Mouse (Mus musculus) myocyte (in vitro differentiated cells): ENCODE results near the gene Hmcn2. TPM values are rescaled to one million over a fixed set of nuclear protein-coding genes. Genes with fewer than 3 reads are reported as not detected.

Experiments used
- H3K27me3 ChIP-seq: one replicate; pipeline ENCODE4 v1.6.1; 2011; ENCODE audit not compliant: control insufficient read depth, insufficient read depth, insufficient read length
- H3K36me3 ChIP-seq: one replicate; pipeline ENCODE4 v1.6.1; 2011; ENCODE audit not compliant: control insufficient read depth, insufficient read depth
- H3K4me2 ChIP-seq: one replicate; pipeline ENCODE4 v1.6.1; 2011; ENCODE audit warnings: low read depth, control low read depth
- H3K4me3 ChIP-seq: one replicate; pipeline ENCODE4 v1.5.1; 2011; ENCODE audit warnings: mild to moderate bottlenecking, control low read depth, moderate library complexity
- H3K79me2 ChIP-seq: one replicate; pipeline ENCODE4 v1.6.1; 2011; ENCODE audit not compliant: control insufficient read depth, insufficient read depth
- H3ac ChIP-seq: one replicate; pipeline ENCODE4 v1.6.1; 2011; ENCODE audit not compliant: control insufficient read depth, insufficient read length
- CEBPB ChIP-seq: IDR thresholded peaks from 2 replicates; pipeline ENCODE4 v1.6.1; 2011; ENCODE audit warnings: mild to moderate bottlenecking, moderate library complexity; ENCODE audit not compliant: poor library complexity, insufficient read depth, severe bottlenecking
- E2F4 ChIP-seq: IDR thresholded peaks from one replicate; pipeline ENCODE4 v1.6.1; 2011; ENCODE audit warnings: mild to moderate bottlenecking, control low read depth, moderate library complexity; ENCODE audit not compliant: insufficient read depth
- MAX ChIP-seq: IDR thresholded peaks from one replicate; pipeline ENCODE4 v1.6.1; 2011; ENCODE audit warnings: low read depth, mild to moderate bottlenecking, control low read depth
- MYOD1 ChIP-seq, 3 experiments: IDR thresholded peaks; one replicate each; pipeline ENCODE4 v1.6.1; 2011; ENCODE audit warnings: control low read depth in 2 of 3, low read depth in 2 of 3, mild to moderate bottlenecking in 2 of 3, moderate library complexity in 1 of 3; ENCODE audit not compliant: insufficient read length in 2 of 3, control insufficient read depth in 1 of 3
- MYOG ChIP-seq, 3 experiments: IDR thresholded peaks; one replicate each; pipeline ENCODE4 v1.6.1; 2011; ENCODE audit warnings: control low read depth in 2 of 3, low read depth in 2 of 3, mild to moderate bottlenecking in 2 of 3; ENCODE audit not compliant: insufficient read length in 2 of 3, control insufficient read depth in 1 of 3, insufficient read depth in 1 of 3
- POLR2A ChIP-seq: IDR thresholded peaks from one replicate; pipeline ENCODE4 v1.6.1; 2011; ENCODE audit warnings: low read depth, mild to moderate bottlenecking, control low read depth, moderate library complexity; ENCODE audit not compliant: insufficient read length
- POLR2AphosphoS2 ChIP-seq: IDR thresholded peaks from one replicate; pipeline ENCODE4 v1.6.1; 2011; ENCODE audit warnings: low read depth, control low read depth; ENCODE audit not compliant: insufficient read length
- REST ChIP-seq: IDR thresholded peaks from one replicate; pipeline ENCODE4 v1.6.1; 2011; ENCODE audit warnings: mild to moderate bottlenecking, control low read depth, moderate library complexity; ENCODE audit not compliant: insufficient read depth, insufficient read length
- SRF ChIP-seq: IDR thresholded peaks from one replicate; pipeline ENCODE4 v1.6.1; 2011; ENCODE audit warnings: low read depth; ENCODE audit not compliant: control insufficient read depth, insufficient read length
- TCF12 ChIP-seq: IDR thresholded peaks from one replicate; pipeline ENCODE4 v1.6.1; 2011; ENCODE audit warnings: mild to moderate bottlenecking, control low read depth; ENCODE audit not compliant: poor library complexity, insufficient read depth, severe bottlenecking
- TCF3 ChIP-seq: IDR thresholded peaks from one replicate; pipeline ENCODE4 v1.6.1; 2011; ENCODE audit warnings: low read depth, control low read depth; ENCODE audit not compliant: insufficient read length
- USF1 ChIP-seq: IDR thresholded peaks from one replicate; pipeline ENCODE4 v1.6.1; 2011; ENCODE audit warnings: low read depth, mild to moderate bottlenecking, control low read depth, moderate library complexity
- polyA plus RNA-seq: library from polyadenylated mRNA; unstranded; fragments of >200 nt; fragmentation: generic; extraction: Trizol; gene quantifications from one replicate; pipeline ENCODE4 v1.2.1, GENCODE M21; 2012; ENCODE audit warnings: missing spikeins

Hmcn2 gene
- polyA plus RNA-seq, 1 experiment = 2.6 TPM

DNA sequence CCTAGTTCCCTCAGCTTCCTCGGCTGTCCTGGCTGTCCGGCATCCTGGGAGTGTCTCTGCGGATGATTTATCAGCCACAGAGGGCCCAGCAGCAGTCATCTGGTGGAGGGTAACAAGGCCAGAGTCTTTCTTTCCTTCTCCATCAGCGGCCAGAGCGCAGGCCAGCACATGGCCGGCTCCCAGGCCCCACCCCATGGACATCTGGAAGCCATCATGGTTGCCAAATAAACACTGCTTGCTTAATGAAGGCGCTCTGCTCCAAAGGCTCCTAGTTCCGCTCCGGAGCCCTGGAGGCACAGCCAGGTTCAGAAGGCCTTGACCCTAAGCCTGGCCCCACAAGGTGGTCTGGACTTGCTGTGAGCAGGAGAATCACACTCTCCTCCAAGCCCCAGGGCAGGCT, 25.6 kb downstream of the Hmcn2 start:
- no peaks in the 10 kb centered on the region for H3K36me3 ChIP-seq
- no peak overlapping the region for H3ac ChIP-seq
- no peak overlapping the region for H3K4me2 ChIP-seq
- no peak for TF ChIP-seq MAX
- TF ChIP-seq SRF = no peak
- no peak for TF ChIP-seq TCF12
- TF ChIP-seq MYOD1 (IDR thresholded peaks at IDR 0.05; ENCODE audit: control insufficient read depth in 1 of 3, insufficient read length in 2 of 3, low read depth in 2 of 3) = no peak
- no peak for TF ChIP-seq USF1
- TF ChIP-seq CEBPB = no peak
- no peak for TF ChIP-seq REST
- no peak for TF ChIP-seq POLR2A
- no peak for TF ChIP-seq POLR2AphosphoS2
- no peak for TF ChIP-seq MYOG (IDR thresholded peaks at IDR 0.05; ENCODE audit: control insufficient read depth in 1 of 3, insufficient read depth in 1 of 3, insufficient read length in 2 of 3, low read depth in 2 of 3)
- no peak overlapping the region for H3K4me3 ChIP-seq
- H3K27me3 ChIP-seq = peaks cover 64% of the 10 kb centered on the region
- H3K79me2 ChIP-seq = no peaks in the 10 kb centered on the region

DNA sequence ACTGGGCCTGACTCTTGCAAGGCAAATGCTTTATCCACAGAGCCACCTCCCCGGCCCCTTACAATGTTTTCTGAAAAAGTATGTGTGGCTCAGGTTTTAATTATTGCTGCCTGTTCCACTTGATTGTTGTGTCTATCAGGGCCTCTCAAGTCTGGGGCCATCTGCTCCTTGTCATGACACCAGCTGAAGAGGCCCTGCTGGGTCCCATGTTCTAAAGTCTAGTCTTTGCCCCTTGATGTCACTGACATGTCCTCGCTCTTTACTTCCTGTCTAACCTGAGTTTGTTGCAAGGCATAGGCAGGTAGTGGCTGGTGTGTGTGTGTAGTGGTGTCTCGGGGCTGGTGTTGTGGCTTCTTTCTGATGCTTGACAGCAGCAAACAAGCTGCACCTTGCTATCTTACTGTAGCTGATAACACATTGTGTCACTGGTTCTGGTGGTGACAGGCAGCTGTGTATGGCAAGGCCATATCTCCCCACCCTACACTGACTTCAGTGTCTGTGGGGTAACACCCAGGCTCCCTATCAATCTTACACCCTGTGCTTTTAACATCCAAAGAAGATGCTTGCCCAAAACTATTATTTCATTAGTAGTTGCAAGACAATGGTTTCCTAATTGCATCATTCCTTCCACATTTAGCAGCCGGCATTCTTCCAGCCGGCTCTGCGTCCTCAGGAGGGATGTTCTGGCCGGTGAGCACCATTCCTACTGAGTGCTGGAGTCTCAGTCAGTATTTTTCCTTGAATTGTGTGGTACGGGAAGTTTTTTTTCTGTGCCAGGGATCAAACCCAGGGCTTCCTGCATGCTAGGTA, 27.7 kb downstream of the Hmcn2 start:
- no peak overlapping the region for H3ac ChIP-seq
- no peaks in the 10 kb centered on the region for H3K79me2 ChIP-seq
- no peaks in the 10 kb centered on the region for H3K36me3 ChIP-seq
- TF ChIP-seq TCF3 (no peak), MYOD1 (IDR thresholded peaks at IDR 0.05; ENCODE audit: control insufficient read depth in 1 of 3, insufficient read length in 2 of 3, low read depth in 2 of 3) (no peak), MAX (no peak), E2F4 (no peak), USF1 (no peak), SRF (no peak), CEBPB (no peak), REST (no peak), POLR2A (no peak), TCF12 (no peak), MYOG (IDR thresholded peaks at IDR 0.05; ENCODE audit: control insufficient read depth in 1 of 3, insufficient read depth in 1 of 3, insufficient read length in 2 of 3, low read depth in 2 of 3) (no peak), POLR2AphosphoS2 (no peak)
- no peak overlapping the region for H3K4me2 ChIP-seq
- H3K27me3 ChIP-seq = peaks cover 47% of the 10 kb centered on the region
- no peak overlapping the region for H3K4me3 ChIP-seq

DNA sequence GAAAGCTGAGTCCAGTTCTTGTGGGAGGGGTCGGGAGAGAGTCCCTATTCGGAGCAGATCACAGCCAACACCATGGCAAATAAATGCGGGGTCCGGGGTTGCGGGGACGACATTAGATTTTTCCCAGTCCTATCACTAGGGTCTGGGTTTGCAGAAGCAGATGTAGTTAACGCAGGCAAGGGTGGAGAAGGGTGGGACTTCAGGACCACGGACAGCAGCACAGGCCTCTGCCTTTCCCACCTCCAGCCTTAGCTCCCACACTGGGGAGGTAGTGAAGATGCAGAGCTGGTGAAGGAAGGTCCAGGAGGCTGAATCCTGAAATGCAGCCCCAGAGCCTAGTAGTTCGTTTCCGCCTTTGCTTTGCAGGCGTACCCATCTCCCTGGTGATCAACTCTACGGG, 31.9 kb downstream of the Hmcn2 start:
- Histone ChIP-seq H3K4me2 (no peak overlapping the region), H3K4me3 (no peak overlapping the region), H3K27me3 (peaks cover 30% of the 10 kb centered on the region), H3K36me3 (no peaks in the 10 kb centered on the region), H3ac (no peak overlapping the region), H3K79me2 (no peaks in the 10 kb centered on the region)
- TF ChIP-seq POLR2AphosphoS2 (no peak), REST (peak; percentile 99), E2F4 (no peak)

DNA sequence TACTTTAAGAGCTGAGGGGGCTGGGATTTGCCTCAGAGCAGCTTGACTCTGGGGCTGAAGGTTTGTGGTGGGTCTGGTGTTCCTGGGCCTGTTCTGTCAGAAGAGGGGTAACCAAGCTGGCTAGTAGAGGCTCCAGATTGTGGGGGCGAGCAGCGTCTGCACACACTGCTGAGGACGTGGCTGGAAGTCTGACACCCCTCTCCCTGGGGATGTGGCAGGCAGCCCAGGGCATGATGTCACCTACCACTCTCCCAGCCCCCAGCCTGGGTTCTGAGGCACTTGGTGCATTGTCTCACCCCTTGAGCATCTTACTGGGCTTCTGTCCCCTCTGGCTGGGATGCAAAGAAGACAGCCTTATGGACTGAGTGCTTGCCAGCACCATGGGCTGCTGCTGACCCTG, 34.2 kb downstream of the Hmcn2 start:
- Histone ChIP-seq H3K4me3 (no peak overlapping the region), H3ac (no peak overlapping the region), H3K79me2 (no peaks in the 10 kb centered on the region), H3K4me2 (no peak overlapping the region), H3K27me3 (peaks cover 36% of the 10 kb centered on the region), H3K36me3 (no peaks in the 10 kb centered on the region)
- no peak for TF ChIP-seq POLR2A
- TF ChIP-seq MYOD1 (IDR thresholded peaks at IDR 0.05; ENCODE audit: control insufficient read depth in 1 of 3, insufficient read length in 2 of 3, low read depth in 2 of 3) = no peak
- no peak for TF ChIP-seq TCF3
- no peak for TF ChIP-seq E2F4
- no peak for TF ChIP-seq CEBPB
- no peak for TF ChIP-seq POLR2AphosphoS2
- TF ChIP-seq USF1 = no peak
- TF ChIP-seq MAX = no peak
- TF ChIP-seq MYOG (IDR thresholded peaks at IDR 0.05; ENCODE audit: control insufficient read depth in 1 of 3, insufficient read depth in 1 of 3, insufficient read length in 2 of 3, low read depth in 2 of 3) = no peak
- TF ChIP-seq SRF = no peak
- no peak for TF ChIP-seq REST
- no peak for TF ChIP-seq TCF12

DNA sequence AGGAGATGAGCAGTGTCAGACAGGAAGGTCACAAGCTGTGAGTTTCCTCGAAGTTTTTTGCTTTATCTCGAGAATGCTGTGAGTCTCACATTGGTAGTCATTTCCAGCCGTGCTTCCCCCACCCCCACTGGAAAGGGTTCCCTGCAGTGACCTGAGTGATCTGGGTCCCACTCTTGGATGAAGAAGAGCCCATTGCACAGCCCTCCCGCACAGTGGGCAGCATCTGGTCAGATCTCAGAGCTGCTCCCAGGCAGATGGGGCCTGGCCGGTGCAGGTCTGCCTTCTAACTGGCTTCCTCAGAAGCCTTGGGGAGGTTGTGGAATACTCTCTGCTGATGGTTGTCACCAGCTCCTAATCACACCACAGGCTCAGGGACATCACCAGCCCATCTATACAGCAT, 34.6 kb downstream of the Hmcn2 start:
- Histone ChIP-seq H3K4me2 (no peak overlapping the region), H3K27me3 (peaks cover 41% of the 10 kb centered on the region), H3ac (no peak overlapping the region), H3K4me3 (no peak overlapping the region), H3K79me2 (no peaks in the 10 kb centered on the region), H3K36me3 (no peaks in the 10 kb centered on the region)
- TF ChIP-seq MAX = no peak
- no peak for TF ChIP-seq CEBPB
- TF ChIP-seq MYOG (IDR thresholded peaks at IDR 0.05; ENCODE audit: control insufficient read depth in 1 of 3, insufficient read depth in 1 of 3, insufficient read length in 2 of 3, low read depth in 2 of 3) = no peak
- TF ChIP-seq E2F4 = no peak
- no peak for TF ChIP-seq TCF12
- no peak for TF ChIP-seq USF1
- TF ChIP-seq MYOD1 (IDR thresholded peaks at IDR 0.05; ENCODE audit: control insufficient read depth in 1 of 3, insufficient read length in 2 of 3, low read depth in 2 of 3) = no peak
- no peak for TF ChIP-seq SRF
- TF ChIP-seq TCF3 = no peak
